Mouse (Mus musculus): ENCODE measurements around the gene Lpin3.

- TF ChIP-seq CTCF (IDR thresholded peaks at IDR 0.05; ENCODE audit: low read depth, low read length) (no peak), POLR2AphosphoS5 (IDR thresholded peaks at IDR 0.05; ENCODE audit: insufficient replicate concordance, low read depth, low read length) (no peak), GATA1 (IDR thresholded peaks at IDR 0.05; ENCODE audit: borderline replicate concordance, low read length) (no peak)
Measured at GRCm38 (mm10) chr2:160891697-160892096, 11.2 kb downstream of the Lpin3 start.
